Mouse (Mus musculus) testis, postnatal 10 days (tissue): ENCODE data around the gene Rph3al.
A peak's percentile ranks its signal among the peaks of the same experiment; 100 is the strongest.

Experiments
- DNase-seq: peaks from one replicate; pipeline ENCODE4 v3.0.0; 2021; ENCODE audit warnings: low spot score

Gene Rph3al

DNA sequence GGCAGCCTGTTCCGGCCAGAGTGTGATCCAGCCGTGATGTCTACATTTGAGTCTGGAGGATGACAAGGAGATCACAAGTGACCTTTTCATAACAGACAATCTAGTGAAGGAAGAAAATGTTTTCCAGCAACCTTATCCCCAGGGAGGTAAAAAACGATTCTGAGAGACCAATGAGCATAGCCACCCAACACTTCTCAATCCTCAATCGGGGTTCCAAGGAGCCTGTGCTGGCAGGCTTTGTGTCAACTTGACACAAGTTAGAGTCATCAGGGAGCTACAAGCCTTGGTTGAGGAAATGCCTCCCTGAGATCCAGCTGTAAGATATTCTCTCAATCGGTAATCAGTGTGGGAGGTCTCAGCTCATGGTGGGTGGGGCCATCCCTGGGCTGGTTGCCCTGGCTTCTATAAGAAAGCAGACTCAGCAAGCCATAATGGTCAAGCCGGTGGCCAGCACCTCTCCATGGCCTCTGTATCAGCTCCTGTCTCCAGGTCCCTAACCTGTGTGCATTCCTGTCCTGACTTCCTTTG lies at the start of gene Rph3al:
TSS of gene Rph3al (minus strand) at position 51 of the 528 bp plus-strand sequence.
- no peak for DNase-seq

DNA sequence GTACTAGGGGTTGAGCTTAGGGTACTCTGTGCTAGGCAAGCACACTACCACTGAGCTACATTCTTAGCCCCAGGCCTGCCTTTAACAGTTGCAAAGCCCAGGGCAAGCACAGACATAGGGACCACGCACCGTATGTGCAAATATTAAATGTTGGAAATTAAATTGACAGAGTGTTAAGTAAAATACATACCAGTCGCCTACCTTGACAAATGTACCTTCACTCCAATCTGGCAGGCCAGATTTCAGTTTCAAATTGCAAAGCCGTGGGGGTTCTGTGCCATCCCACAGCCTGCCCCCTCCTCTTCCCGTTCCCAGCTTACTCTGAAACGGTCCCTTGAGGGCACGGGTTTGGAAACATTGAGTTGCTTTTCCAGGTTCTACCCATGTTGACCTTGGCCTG lies 47.7 kb upstream of the Rph3al start:
- no peak for DNase-seq

DNA sequence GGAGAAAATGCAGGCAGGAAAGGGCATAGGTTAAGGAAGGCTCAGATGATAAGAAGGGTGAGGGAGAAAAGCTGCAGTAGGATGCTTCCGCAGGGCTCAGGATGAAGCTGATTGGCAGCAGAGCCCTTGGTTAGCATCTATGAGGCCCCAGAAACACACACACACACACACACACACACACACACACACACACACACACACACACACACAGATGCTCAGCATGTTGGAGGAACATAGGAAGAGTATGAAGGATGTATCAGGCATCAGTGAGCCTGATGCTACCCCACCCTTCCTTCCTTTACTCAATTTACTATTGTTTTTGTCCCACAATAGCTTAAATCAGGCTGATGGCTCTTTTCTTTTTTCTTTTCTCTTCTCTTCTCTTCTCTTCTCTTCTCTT lies 46.4 kb upstream of the Rph3al start:
- no peak for DNase-seq

DNA sequence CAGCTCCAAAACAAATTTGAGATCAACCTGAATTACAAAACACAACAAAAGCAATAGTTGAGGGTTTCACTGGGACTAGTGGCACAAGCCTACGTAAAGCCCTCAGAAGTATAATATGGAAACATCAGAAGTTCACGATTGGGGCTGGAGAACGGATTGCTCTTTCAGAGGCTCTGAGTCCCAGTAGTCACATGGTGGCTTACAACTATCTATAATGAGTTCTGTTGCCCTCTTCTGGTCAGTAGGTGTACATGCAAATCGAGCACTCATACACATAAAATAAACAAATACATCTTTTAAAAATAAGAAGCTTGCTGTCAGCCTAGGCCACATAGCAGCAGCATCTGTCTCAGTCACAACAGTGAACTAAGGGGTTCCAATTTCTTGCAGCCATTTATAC lies 45.0 kb upstream of the Rph3al start:
- DNase-seq = no peak

DNA sequence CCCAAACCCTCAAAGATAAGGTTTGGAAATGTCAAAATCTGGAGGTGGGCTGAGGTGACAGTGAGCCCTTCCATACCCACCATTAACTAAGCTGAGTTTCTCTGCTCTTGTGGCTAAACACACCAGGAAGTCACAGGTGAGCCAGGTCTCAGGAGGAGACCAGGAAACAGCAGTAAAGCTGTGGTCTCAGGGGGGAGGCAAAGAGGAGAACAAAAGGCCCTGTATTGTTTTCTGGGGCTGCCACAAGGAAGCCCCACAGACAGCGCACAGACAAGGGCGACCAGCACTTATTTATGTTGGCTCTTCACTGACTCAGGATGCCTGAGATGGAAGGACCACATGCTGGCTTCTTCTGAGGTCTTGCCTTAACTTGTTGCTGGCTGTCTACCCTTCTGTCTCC lies 42.2 kb upstream of the Rph3al start:
- DNase-seq = no peak

DNA sequence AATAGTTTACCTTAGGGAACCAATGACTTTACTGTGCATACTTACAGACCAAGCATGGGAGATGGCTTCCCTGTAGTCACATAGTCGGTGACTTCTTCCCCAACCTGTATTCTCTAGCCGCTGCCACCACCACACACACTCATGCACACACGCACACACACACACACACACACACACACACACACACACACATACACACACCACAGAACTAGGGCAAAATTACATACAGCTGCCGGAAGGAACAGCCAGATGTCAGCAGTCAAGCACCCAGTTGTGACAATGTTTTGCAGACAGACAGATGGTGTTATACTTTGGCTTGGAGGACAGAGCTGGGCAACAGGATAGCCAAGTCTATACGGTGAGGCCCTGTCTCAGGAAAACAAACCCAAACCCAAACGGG lies 39.8 kb upstream of the Rph3al start:
- no peak for DNase-seq

DNA sequence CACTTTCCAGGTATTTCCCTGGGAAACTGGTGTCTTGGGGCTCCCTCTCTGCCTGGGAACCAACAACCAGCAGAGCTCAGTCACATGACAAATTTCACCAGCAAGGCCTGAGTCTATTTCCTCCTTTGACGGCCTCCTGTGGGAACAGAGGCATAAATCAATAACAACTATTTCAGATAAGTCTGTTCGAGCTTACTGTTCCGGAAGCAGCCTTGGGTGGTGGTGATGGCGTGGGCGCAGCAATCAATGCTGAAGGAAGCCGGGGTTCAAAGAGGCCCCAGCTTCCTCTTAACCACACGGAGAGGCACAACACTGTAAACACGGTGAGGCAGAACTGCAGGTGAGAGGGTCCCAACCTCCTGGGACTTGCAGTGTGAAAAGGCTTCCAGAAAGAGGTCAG lies 38.5 kb upstream of the Rph3al start:
- no peak for DNase-seq

DNA sequence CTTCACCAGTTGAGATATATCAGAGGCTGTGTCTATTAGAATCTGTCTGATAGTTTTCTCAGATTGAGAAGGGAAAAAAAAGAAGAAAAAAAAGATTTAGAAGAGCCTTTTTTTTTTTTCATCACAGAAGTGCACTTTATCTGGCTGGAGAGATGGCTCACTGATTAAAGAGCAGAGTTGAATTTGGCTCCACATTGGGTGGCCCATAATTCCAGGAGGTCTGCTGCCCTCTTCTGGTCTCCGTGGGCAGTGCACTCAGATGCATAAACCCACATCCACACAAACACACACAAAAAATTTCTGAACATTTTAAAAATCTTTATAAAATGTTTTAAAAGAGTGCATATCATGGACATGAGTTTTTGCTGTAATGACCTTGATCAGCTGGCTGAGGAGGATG lies 35.8 kb upstream of the Rph3al start:
- no peak for DNase-seq

DNA sequence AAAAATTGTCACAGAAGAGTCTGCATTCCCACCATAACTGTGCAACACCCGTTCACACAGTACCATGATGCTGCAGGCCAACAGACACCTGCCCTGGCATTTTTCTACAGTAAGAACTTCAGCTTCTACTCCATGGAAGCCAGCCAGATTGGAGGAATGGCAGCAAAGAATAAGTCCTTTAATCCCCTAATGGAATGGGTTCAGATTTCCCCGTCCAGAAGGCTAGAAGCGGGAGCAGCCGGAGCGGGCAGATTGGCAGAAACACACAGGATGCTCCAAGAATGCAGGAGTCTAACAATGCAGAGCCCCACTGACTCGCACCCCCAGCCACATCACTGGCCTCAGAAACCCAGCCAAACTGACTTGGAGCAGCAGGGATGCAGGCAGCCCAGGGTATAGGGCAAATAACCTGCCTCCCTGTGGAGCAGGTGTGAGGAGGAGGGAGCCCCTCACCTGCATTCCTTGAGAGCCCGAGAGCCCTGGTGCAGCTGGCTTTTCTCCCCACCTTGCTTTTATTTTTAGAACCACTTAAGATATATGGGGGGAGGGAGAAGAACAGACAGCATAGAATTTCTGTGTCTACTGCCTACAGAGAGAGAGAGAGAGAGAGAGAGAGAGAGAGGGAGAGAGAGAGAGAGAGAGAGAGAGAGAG lies 34.8 kb upstream of the Rph3al start:
- DNase-seq = no peak

DNA sequence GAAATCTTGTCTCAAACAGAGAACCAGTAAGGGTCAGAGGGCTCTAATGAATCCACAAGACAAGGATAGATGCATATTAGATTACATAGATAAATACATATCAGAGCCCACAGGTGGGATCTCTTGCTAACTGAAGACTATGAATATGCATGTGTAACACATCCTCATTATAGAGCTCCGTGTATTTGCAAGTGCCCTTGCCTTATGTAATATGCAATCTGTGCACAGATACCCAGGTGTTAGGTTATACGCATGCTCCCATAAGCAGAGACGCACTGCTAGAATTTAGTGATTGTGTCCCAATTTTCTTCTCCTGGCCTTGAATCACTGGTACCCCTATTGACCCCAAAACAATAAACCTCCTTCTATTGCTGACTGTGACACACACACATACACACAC lies 34.0 kb upstream of the Rph3al start:
- DNase-seq = no peak

DNA sequence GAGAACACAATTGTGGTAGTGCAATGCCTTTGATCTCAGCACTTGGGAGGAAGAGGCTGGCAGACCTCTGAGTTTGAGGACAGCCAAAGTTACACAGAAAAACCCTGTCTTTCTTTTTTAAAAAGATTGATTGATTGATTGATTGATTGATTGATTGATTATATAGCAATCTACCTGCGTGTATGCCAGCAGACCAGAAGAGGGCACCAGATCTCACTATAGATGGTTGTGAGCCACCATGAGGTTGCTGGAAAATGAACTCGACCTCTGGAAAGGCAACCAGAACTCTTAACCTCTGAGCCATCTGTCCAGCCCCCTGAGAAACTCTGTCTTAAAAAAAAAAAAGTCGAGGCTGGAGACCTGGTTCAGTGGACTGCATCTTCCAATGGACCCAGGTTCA lies 32.4 kb upstream of the Rph3al start:
- no peak for DNase-seq

DNA sequence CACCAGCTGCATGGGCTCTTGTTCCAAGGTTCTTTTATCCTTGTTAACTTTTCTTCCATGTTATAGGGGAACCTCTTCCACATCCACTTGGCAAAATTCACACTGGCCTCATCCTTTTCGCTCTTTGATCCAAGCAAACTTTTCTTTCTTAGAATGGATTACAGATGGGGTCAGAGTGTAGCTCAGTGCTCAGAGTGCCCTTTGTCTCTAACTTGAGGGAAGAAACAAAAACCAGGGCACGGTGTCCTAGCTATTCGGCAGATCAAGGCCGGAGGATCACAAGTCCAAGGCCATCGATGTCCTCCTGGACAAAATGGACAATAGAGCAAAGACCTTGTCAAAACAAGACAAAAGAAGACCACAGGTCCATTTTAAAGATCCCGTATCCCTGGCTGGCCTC lies 30.5 kb upstream of the Rph3al start:
- DNase-seq = no peak

DNA sequence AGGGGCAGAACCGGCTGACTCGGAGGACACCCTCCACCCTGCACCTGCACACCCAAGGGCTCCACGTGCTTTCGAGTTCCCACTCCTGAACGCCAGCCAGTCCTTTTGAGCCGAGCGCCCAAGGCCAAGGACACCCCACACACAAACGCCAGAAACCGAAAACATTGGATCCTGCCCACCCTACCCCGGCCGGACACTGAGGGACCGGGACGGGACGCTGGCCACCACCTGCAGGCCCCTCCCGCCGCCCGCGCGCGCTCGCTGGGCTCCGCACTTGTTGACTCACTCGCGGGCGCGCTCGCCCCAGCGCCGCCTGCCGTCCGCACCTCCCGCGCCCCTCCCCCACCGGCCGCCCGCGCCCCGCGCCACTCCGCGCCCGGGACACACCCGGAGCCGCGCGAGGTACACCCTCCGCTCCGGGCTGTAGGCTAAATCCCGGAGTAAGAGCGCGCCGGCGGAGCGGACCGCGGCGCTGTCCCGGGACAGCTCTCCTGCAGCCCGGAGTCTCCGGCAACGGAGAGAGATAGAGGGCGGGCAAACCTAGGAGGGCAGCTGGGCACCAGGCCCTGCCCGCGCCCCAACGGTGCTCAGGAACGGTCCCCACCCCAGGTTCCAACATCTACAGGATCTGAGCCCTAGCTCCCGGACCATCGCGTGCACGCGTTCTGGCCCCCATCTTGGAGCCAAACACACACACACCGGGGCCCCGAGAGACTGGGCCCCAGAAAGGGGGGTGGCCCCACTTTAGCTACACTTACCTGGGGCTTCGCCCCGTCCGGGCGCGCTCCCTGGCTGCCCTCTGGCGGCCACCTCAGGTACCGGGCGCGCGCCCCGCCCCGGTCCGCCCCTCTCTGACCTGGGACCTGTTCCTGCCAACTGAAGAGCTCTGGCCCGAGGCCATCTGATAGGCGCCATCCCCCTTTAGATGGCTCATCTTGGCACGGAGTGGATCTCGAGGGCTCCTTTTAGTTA lies 28.5 kb upstream of the Rph3al start:
- peak; percentile 85 for DNase-seq

DNA sequence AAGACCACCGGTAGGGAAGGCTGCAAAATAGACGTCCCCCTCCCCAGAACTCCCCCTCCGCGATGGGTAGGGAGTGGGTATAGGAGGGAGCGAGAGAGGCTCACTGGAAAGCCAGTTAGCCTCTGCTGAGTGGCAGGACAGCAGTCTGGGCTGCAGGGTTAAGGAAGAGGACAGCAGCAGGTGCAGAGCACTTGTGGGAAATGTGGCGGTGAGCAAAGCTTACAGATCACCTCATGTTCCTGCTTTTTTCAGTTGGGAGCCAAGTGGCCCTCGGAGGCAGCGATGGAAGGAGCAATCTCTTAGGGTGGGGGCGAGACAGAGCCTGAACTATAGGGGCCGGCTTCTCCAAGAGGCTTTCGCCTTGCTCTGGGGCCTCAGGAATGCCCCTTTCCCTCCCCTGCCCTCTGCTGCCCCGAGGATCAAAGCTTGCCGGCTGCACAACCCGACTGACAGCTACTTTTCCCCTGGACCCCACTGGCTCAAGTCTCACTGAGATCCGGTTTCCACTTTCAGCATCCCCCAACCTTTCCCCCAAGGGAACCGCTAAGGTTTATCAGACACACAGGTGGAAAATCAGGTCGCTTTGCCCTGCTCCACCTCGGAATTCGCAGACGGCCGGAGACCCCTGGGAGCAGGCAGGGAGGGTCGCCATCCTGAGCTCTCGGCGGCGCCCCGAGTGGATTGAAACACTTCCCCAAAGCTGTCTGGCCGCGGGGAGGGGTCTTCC lies 27.6 kb upstream of the Rph3al start:
- no peak for DNase-seq

DNA sequence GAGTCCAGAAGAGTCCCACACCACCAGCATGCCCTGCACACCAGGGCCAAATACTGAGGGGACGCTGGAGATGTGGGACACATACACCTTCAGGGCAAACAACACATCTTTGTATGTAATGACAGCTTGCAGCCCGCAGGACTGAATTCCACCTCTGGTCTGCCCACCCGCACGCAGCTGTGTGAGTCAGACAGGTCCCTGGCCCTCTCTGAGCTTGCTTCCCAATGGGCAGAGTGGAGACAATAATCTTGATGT lies 26.2 kb upstream of the Rph3al start:
- no peak for DNase-seq

DNA sequence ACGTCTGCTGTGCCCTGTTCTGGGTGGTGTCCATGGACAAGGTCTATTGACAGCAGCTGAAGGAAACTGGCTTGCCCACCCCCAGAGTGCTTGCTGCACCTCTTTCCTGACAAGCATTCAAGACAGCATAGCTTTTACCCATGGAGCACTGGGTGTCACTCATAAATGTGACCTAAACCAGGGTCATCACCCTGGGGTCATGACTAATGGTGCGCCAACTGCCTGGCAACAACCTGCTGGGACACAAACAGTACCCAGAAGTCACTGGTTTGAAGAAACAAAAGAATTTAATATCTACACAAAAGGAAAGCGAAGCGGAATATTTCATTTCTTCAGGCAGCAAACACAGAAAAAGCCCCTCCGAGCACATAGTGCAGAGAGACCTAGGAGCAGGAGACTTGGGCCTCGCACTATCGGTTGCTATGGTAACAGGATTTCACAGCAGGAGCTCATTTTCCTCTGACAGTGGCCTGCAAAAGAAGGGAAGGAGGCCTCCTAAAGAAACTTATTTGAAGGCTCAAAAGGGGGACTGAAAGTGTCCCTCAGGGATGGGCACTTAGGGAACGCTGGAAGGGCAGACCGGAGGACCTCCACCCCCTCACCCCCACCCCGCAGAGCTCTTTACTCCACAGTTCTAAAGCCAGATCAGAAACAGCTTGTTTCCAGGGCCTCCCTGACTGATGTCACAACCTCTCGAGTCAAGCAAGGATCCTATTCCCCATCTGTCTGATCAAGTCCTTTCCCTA lies 25.7 kb upstream of the Rph3al start:
- DNase-seq = no peak

DNA sequence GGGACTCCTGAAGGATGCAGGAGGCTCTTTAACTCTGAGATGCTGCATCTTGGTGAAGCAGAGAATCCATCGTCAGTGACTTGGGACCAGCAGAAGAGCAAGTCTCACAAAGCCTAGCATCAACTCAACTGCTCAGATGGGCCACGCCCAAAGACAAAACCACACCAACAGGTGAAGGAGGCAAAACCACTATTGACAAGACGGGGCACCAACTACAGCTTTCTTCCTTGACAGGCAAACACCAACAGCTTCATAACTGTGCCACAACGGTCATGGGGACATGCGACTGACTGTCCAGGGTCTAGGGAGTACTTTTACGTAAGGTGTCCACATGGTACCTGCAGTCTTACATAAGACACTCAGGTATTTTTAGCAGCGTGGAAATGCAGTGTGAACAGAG lies 23.6 kb upstream of the Rph3al start:
- no peak for DNase-seq

DNA sequence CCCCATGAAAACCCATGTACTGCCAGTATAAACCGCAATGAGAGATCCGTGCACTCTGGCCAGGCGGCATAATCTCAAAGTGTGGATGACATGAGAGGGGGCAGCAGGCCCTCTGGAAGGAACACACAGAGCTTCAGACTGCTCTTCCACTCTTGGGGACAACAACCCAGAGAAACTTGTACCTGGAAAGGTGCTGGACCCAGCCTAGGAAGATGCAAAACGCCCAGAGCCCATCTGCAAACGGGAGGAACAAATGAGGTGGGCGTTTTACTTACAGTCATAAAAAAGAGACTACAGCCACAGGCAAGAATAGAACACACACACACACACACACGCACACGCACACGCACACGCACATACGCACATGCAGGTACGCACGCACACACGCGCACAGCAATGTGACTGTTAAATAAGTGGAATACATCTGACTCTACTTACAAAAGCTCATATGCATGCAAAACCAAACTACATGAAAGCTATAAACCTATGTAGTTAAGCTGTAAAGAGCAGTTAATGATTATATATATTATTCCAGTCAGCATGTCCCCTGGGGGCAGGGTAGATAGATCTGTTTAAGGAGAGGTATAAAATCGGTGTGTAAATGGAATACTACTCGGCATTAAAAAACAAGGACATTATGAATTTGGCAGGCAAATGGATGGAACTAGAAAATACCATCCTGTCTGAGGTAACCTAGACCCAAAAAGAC lies 19.0 kb upstream of the Rph3al start:
- DNase-seq = no peak

DNA sequence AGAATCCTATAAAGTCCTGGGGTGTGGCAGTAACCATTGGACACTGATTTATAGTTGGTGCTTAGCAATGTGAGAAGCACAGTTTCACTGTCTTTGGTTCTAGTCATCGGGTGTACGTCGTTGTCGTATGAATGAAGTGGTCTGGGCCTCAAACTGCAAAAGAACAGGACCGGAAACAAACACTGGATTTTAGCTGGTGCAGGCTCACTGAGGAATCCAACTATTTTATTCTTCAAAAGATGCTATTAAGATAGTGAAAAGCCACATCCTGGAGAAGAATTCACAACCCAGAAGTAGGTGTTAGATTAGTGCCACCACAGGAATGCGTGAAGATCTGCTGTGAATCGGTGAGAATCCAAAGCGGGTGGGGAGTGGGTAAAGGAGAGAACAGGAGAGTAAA lies 18.4 kb upstream of the Rph3al start:
- DNase-seq = no peak

DNA sequence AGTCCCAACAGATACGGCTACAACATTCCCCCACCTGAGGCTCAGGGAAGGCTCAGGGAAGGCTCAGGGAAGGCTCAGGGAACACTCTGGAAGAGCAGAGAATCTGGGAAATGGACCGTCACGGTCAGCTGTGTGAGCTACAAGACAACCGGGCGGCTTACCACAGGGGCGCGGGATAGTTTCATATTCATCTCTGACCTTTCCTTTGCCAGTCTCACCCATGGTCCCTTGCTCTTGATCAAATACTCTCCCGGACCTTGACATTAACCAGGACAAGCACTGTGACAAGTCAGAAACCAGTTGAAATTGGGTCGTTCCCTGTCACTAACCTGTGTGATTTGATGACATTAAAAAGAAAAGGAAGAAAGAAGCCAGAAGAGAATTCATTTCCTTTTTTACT lies 16.7 kb upstream of the Rph3al start:
- DNase-seq = no peak

DNA sequence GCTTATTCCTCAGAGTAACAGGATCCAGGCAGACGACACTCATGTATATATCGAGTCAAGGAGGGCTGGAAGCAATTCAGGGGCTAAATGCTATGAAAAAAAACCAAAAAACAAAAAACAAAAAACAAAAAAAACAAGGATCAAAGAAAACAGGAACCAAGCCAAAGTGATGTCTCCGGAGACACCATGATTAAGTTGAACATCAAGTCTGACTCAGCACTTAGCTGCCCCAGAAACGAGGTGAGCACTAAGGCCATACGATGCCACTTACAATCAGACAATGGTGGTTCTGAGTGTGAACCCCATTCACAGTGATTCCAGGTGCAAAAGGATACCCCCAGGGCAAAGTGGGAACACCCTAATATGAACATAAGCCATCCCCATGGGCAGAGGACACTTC lies 13.7 kb upstream of the Rph3al start:
- DNase-seq = no peak

DNA sequence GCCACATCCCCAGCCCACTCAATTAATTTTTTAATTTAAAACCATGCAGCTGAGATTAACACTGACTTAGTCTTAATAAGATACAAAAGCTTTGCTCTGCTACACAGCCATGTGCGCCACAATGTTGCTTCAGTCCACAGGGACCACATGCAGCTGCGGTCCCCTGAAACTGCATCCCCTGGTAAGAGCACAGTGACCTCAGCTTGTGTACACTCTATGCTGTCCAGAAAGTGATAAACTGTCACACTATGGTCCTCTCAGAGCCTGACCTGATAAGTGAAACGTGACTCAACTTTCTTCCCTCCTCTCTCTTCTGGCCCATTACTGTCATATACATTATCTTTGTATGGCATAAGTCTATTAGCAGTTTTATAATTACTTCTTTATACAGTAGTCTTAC lies 12.2 kb upstream of the Rph3al start:
- DNase-seq = no peak
